Mouse (Mus musculus) inflammation-experienced regulatory T-cells, adult 6 months (primary cell): Measurements from ENCODE around the gene Sppl3. TPM values are rescaled to one million over a fixed set of nuclear protein-coding genes. Genes with fewer than 3 reads are reported as not detected.

Experiments
- ATAC-seq: one replicate; pipeline ENCODE4 v1.8.0; 2017
- polyA plus RNA-seq, 3 experiments: library from polyadenylated mRNA; unstranded; fragments of 100-300 nt; shearing (Covaris generic); gene quantifications; one replicate each; pipeline ENCODE4 v1.2.1; 2017

Gene Sppl3
- 10 to 100 TPM; 13.6 to 17.2 (median 15.0) TPM for polyA plus RNA-seq

- peak; percentile 78 for ATAC-seq
Measured at GRCm38 (mm10) chr5:115010577-115011216, at the start of gene Sppl3. Sppl3 (plus strand) TSS chr5:115011137.

GRCm38 (mm10) chr5:114961590-114962360 lies 49.2 kb upstream of the Sppl3 start:
- no peak for ATAC-seq

GRCm38 (mm10) chr5:114964315-114964966 lies 46.5 kb upstream of the Sppl3 start:
- no peak for ATAC-seq

GRCm38 (mm10) chr5:114964967-114965898 lies 45.7 kb upstream of the Sppl3 start:
- ATAC-seq = no peak

- no peak for ATAC-seq
Measured at GRCm38 (mm10) chr5:114967523-114968268, 43.2 kb upstream of the Sppl3 start.

- ATAC-seq = no peak
Measured at GRCm38 (mm10) chr5:114968651-114969050, 42.3 kb upstream of the Sppl3 start.

- no peak for ATAC-seq
Measured at GRCm38 (mm10) chr5:114969064-114969463, 41.9 kb upstream of the Sppl3 start.

- no peak for ATAC-seq
Measured at GRCm38 (mm10) chr5:114969609-114970215, 41.2 kb upstream of the Sppl3 start.

- no peak for ATAC-seq
Measured at GRCm38 (mm10) chr5:114970824-114971227, 40.1 kb upstream of the Sppl3 start, which contains the start of gene Hnf1a. Hnf1a (minus strand) TSS chr5:114971094.

- no peak for ATAC-seq
Measured at GRCm38 (mm10) chr5:114972201-114972600, 38.7 kb upstream of the Sppl3 start.

GRCm38 (mm10) chr5:114973131-114973530 lies 37.8 kb upstream of the Sppl3 start:
- no peak for ATAC-seq

GRCm38 (mm10) chr5:114976935-114977334 lies 34.0 kb upstream of the Sppl3 start:
- ATAC-seq = no peak

GRCm38 (mm10) chr5:114978473-114978872 lies 32.5 kb upstream of the Sppl3 start:
- no peak for ATAC-seq

- no peak for ATAC-seq
Measured at GRCm38 (mm10) chr5:114978888-114979249, 32.1 kb upstream of the Sppl3 start.

GRCm38 (mm10) chr5:114979250-114980121 lies 31.5 kb upstream of the Sppl3 start:
- peak; percentile 73 for ATAC-seq

GRCm38 (mm10) chr5:114980122-114980748 lies 30.7 kb upstream of the Sppl3 start:
- no peak for ATAC-seq

- ATAC-seq = no peak
Measured at GRCm38 (mm10) chr5:114982001-114982400, 28.9 kb upstream of the Sppl3 start.

GRCm38 (mm10) chr5:114985074-114985473 lies 25.9 kb upstream of the Sppl3 start:
- ATAC-seq = no peak

GRCm38 (mm10) chr5:114996447-114996846 lies 14.5 kb upstream of the Sppl3 start:
- ATAC-seq = no peak

GRCm38 (mm10) chr5:114997327-114997726 lies 13.6 kb upstream of the Sppl3 start:
- ATAC-seq = no peak
